Mouse (Mus musculus): ENCODE measurements at regions not wholly inside any gene's neighbourhood (a gene's known extent, or its start where the extent isn't known, plus 50 kb on each side); places are given as distances from the start of the nearest gene placed in this dataset.

GRCm38 (mm10) chr2:167753898-167754297 lies 64.3 kb upstream of the Tmem189 start:
- no peak overlapping the region for H3K9ac ChIP-seq (ENCODE audit: low read depth, low read length)
- WGBS, result 71% methylated on average over 9 of the region's 9 CpGs
- no peak overlapping the region for H3K4me2 ChIP-seq (replicated peaks; ENCODE audit: low read depth, low read length)
- no peak overlapping the region for H3K27ac ChIP-seq (ENCODE audit: low read depth, low read length)
- H3K4me3 ChIP-seq (ENCODE audit: low read depth, low read length), result no peak overlapping the region
- no peaks in the 10 kb centered on the region for H3K27me3 ChIP-seq (ENCODE audit: control insufficient read depth, insufficient read depth, low read length)
- no peaks in the 10 kb centered on the region for H3K4me1 ChIP-seq (replicated peaks; ENCODE audit: control insufficient read depth, insufficient read depth, low read length)
- DNase-seq (ENCODE audit: low spot score) (no peak), ATAC-seq (ENCODE audit: low FRiP score) (no peak)
- H3K9me3 ChIP-seq (ENCODE audit: control insufficient read depth, low read length), result no peaks in the 10 kb centered on the region
- H3K36me3 ChIP-seq (ENCODE audit: control insufficient read depth, insufficient read depth, low read length), result no peaks in the 10 kb centered on the region

GRCm38 (mm10) chr2:167752805-167753556 lies 63.4 kb upstream of the Tmem189 start:
- Histone ChIP-seq H3K4me1 (replicated peaks; ENCODE audit: control insufficient read depth, insufficient read depth, low read length) (no peaks in the 10 kb centered on the region), H3K27me3 (ENCODE audit: control insufficient read depth, insufficient read depth, low read length) (no peaks in the 10 kb centered on the region), H3K9me3 (ENCODE audit: control insufficient read depth, low read length) (no peaks in the 10 kb centered on the region), H3K9ac (ENCODE audit: low read depth, low read length) (no peak overlapping the region), H3K27ac (ENCODE audit: low read depth, low read length) (no peak overlapping the region), H3K36me3 (ENCODE audit: control insufficient read depth, insufficient read depth, low read length) (no peaks in the 10 kb centered on the region), H3K4me2 (replicated peaks; ENCODE audit: low read depth, low read length) (no peak overlapping the region), H3K4me3 (ENCODE audit: low read depth, low read length) (no peak overlapping the region)
- ATAC-seq (ENCODE audit: low FRiP score), result no peak
- 59% methylated on average over 12 of the region's 12 CpGs for WGBS
- peak; percentile 45 for DNase-seq (ENCODE audit: low spot score)

GRCm38 (mm10) chr2:167751585-167751984 lies 62.0 kb upstream of the Tmem189 start:
- H3K4me2 ChIP-seq (replicated peaks; ENCODE audit: low read depth, low read length), result no peak overlapping the region
- 0 out of 2 replicates have a peak, but pooled peaks cover 2% of the 10 kb centered on the region for H3K4me1 ChIP-seq (replicated peaks; ENCODE audit: control insufficient read depth, insufficient read depth, low read length)
- H3K27me3 ChIP-seq (ENCODE audit: control insufficient read depth, insufficient read depth, low read length), result no peaks in the 10 kb centered on the region
- no peaks in the 10 kb centered on the region for H3K36me3 ChIP-seq (ENCODE audit: control insufficient read depth, insufficient read depth, low read length)
- 79% methylated on average over 2 of the region's 2 CpGs for WGBS
- H3K27ac ChIP-seq (ENCODE audit: low read depth, low read length), result no peak overlapping the region
- DNase-seq (ENCODE audit: low spot score) (no peak), ATAC-seq (ENCODE audit: low FRiP score) (no peak)
- no peaks in the 10 kb centered on the region for H3K9me3 ChIP-seq (ENCODE audit: control insufficient read depth, low read length)
- H3K9ac ChIP-seq (ENCODE audit: low read depth, low read length), result no peak overlapping the region
- no peak overlapping the region for H3K4me3 ChIP-seq (ENCODE audit: low read depth, low read length)

GRCm38 (mm10) chr2:167748297-167748696 lies 58.7 kb upstream of the Tmem189 start:
- 94% methylated on average over 6 of the region's 6 CpGs for WGBS
- no peak overlapping the region for H3K4me3 ChIP-seq (ENCODE audit: low read depth, low read length)
- H3K9me3 ChIP-seq (ENCODE audit: control insufficient read depth, low read length), result no peaks in the 10 kb centered on the region
- no peak overlapping the region for H3K4me2 ChIP-seq (replicated peaks; ENCODE audit: low read depth, low read length)
- H3K27me3 ChIP-seq (ENCODE audit: control insufficient read depth, insufficient read depth, low read length), result no peaks in the 10 kb centered on the region
- H3K27ac ChIP-seq (ENCODE audit: low read depth, low read length), result no peak overlapping the region
- DNase-seq (ENCODE audit: low spot score) (no peak), ATAC-seq (ENCODE audit: low FRiP score) (no peak)
- H3K9ac ChIP-seq (ENCODE audit: low read depth, low read length), result no peak overlapping the region
- 0 out of 2 replicates have a peak, but pooled peaks cover 5% of the 10 kb centered on the region for H3K4me1 ChIP-seq (replicated peaks; ENCODE audit: control insufficient read depth, insufficient read depth, low read length)
- no peaks in the 10 kb centered on the region for H3K36me3 ChIP-seq (ENCODE audit: control insufficient read depth, insufficient read depth, low read length)

GRCm38 (mm10) chr2:167747164-167747843 lies 57.7 kb upstream of the Tmem189 start:
- WGBS, result 75% methylated on average over 13 of the region's 13 CpGs
- Histone ChIP-seq H3K9me3 (ENCODE audit: control insufficient read depth, low read length) (no peaks in the 10 kb centered on the region), H3K27me3 (ENCODE audit: control insufficient read depth, insufficient read depth, low read length) (no peaks in the 10 kb centered on the region), H3K4me3 (ENCODE audit: low read depth, low read length) (no peak overlapping the region), H3K27ac (ENCODE audit: low read depth, low read length) (no peak overlapping the region), H3K4me1 (replicated peaks; ENCODE audit: control insufficient read depth, insufficient read depth, low read length) (0 out of 2 replicates have a peak, but pooled peaks cover 5% of the 10 kb centered on the region), H3K9ac (ENCODE audit: low read depth, low read length) (no peak overlapping the region), H3K36me3 (ENCODE audit: control insufficient read depth, insufficient read depth, low read length) (no peaks in the 10 kb centered on the region), H3K4me2 (replicated peaks; ENCODE audit: low read depth, low read length) (no peak overlapping the region)
- ATAC-seq (ENCODE audit: low FRiP score) (no peak), DNase-seq (ENCODE audit: low spot score) (no peak)

GRCm38 (mm10) chr2:167746344-167746743 lies 56.7 kb upstream of the Tmem189 start:
- 0 out of 2 replicates have a peak, but pooled peaks cover 5% of the 10 kb centered on the region for H3K4me1 ChIP-seq (replicated peaks; ENCODE audit: control insufficient read depth, insufficient read depth, low read length)
- H3K9me3 ChIP-seq (ENCODE audit: control insufficient read depth, low read length), result no peaks in the 10 kb centered on the region
- ATAC-seq (ENCODE audit: low FRiP score) (no peak), DNase-seq (ENCODE audit: low spot score) (no peak)
- H3K27me3 ChIP-seq (ENCODE audit: control insufficient read depth, insufficient read depth, low read length), result no peaks in the 10 kb centered on the region
- H3K4me3 ChIP-seq (ENCODE audit: low read depth, low read length), result no peak overlapping the region
- H3K4me2 ChIP-seq (replicated peaks; ENCODE audit: low read depth, low read length), result no peak overlapping the region
- no peak overlapping the region for H3K9ac ChIP-seq (ENCODE audit: low read depth, low read length)
- no peak overlapping the region for H3K27ac ChIP-seq (ENCODE audit: low read depth, low read length)
- 88% methylated on average over 4 of the region's 4 CpGs for WGBS
- no peaks in the 10 kb centered on the region for H3K36me3 ChIP-seq (ENCODE audit: control insufficient read depth, insufficient read depth, low read length)

GRCm38 (mm10) chr2:167745409-167745808 lies 55.8 kb upstream of the Tmem189 start:
- Histone ChIP-seq H3K9me3 (ENCODE audit: control insufficient read depth, low read length) (no peaks in the 10 kb centered on the region), H3K4me2 (replicated peaks; ENCODE audit: low read depth, low read length) (no peak overlapping the region), H3K36me3 (ENCODE audit: control insufficient read depth, insufficient read depth, low read length) (no peaks in the 10 kb centered on the region), H3K27me3 (ENCODE audit: control insufficient read depth, insufficient read depth, low read length) (no peaks in the 10 kb centered on the region), H3K27ac (ENCODE audit: low read depth, low read length) (no peak overlapping the region), H3K4me3 (ENCODE audit: low read depth, low read length) (no peak overlapping the region), H3K4me1 (replicated peaks; ENCODE audit: control insufficient read depth, insufficient read depth, low read length) (0 out of 2 replicates have a peak, but pooled peaks cover 5% of the 10 kb centered on the region), H3K9ac (ENCODE audit: low read depth, low read length) (no peak overlapping the region)
- 52% methylated on average over 6 of the region's 6 CpGs for WGBS
- ATAC-seq (ENCODE audit: low FRiP score) (no peak), DNase-seq (ENCODE audit: low spot score) (no peak)

GRCm38 (mm10) chr2:167744080-167744479 lies 54.5 kb upstream of the Tmem189 start:
- no peaks in the 10 kb centered on the region for H3K36me3 ChIP-seq (ENCODE audit: control insufficient read depth, insufficient read depth, low read length)
- no peak overlapping the region for H3K9ac ChIP-seq (ENCODE audit: low read depth, low read length)
- H3K27ac ChIP-seq (ENCODE audit: low read depth, low read length), result no peak overlapping the region
- H3K4me2 ChIP-seq (replicated peaks; ENCODE audit: low read depth, low read length), result no peak overlapping the region
- H3K4me1 ChIP-seq (replicated peaks; ENCODE audit: control insufficient read depth, insufficient read depth, low read length), result 0 out of 2 replicates have a peak, but pooled peaks cover 5% of the 10 kb centered on the region
- DNase-seq (ENCODE audit: low spot score), result no peak
- H3K4me3 ChIP-seq (ENCODE audit: low read depth, low read length), result no peak overlapping the region
- no peaks in the 10 kb centered on the region for H3K9me3 ChIP-seq (ENCODE audit: control insufficient read depth, low read length)
- WGBS, result 53% methylated on average over 1 of the region's 1 CpGs
- H3K27me3 ChIP-seq (ENCODE audit: control insufficient read depth, insufficient read depth, low read length), result no peaks in the 10 kb centered on the region
- ATAC-seq (ENCODE audit: low FRiP score), result no peak

- H3K9ac ChIP-seq (ENCODE audit: low read depth, low read length), result no peak overlapping the region
- no peaks in the 10 kb centered on the region for H3K27me3 ChIP-seq (ENCODE audit: control insufficient read depth, insufficient read depth, low read length)
- DNase-seq (ENCODE audit: low spot score) (no peak), ATAC-seq (ENCODE audit: low FRiP score) (no peak)
- no peak overlapping the region for H3K4me3 ChIP-seq (ENCODE audit: low read depth, low read length)
- H3K27ac ChIP-seq (ENCODE audit: low read depth, low read length), result no peak overlapping the region
- H3K9me3 ChIP-seq (ENCODE audit: control insufficient read depth, low read length), result no peaks in the 10 kb centered on the region
- no peaks in the 10 kb centered on the region for H3K36me3 ChIP-seq (ENCODE audit: control insufficient read depth, insufficient read depth, low read length)
- H3K4me2 ChIP-seq (replicated peaks; ENCODE audit: low read depth, low read length), result no peak overlapping the region
- 0 out of 2 replicates have a peak, but pooled peaks cover 5% of the 10 kb centered on the region for H3K4me1 ChIP-seq (replicated peaks; ENCODE audit: control insufficient read depth, insufficient read depth, low read length)
- WGBS, result 75% methylated on average over 6 of the region's 6 CpGs
These were observed 52.9 kb upstream of the Tmem189 start for GRCm38 (mm10) chr2:167742479-167742878.

All from hindbrain, embryonic 11.5 days (tissue).